Mouse (Mus musculus): ENCODE measurements around the gene B9d2. TPM values are rescaled to one million over a fixed set of nuclear protein-coding genes. Genes with fewer than 3 reads are reported as not detected.

Gene B9d2
- polyA plus RNA-seq, 1 experiment from 2014 or later: 44.3 TPM

- WGBS: 80% methylated on average over 9 of the region's 9 CpGs
- Histone ChIP-seq H3K27me3 (ENCODE audit: control insufficient read depth, insufficient read depth, low read length) (peaks cover 14% of the 10 kb centered on the region), H3K9ac (replicated peaks; ENCODE audit: low read length) (no peak overlapping the region), H3K36me3 (ENCODE audit: control insufficient read depth, insufficient read depth, low read length) (peaks cover 33% of the 10 kb centered on the region), H3K9me3 (ENCODE audit: control insufficient read depth, low read length) (no peaks in the 10 kb centered on the region), H3K27ac (replicated peaks; ENCODE audit: low read depth, low read length) (no peak overlapping the region), H3K4me2 (ENCODE audit: low read length) (no peak overlapping the region), H3K4me3 (replicated peaks; ENCODE audit: low read depth, low read length) (no peak overlapping the region), H3K4me1 (ENCODE audit: control insufficient read depth, insufficient read depth, low read length) (0 out of 2 replicates have a peak, but pooled peaks cover 3% of the 10 kb centered on the region)
- ATAC-seq (ENCODE audit: low FRiP score, low TSS enrichment): no peak
- DNase-seq: no peak
These were observed 10.9 kb upstream of the B9d2 start for GRCm38 (mm10) chr7:25669631-25670030.

GRCm38 (mm10) chr7:25670096-25670495 lies 10.5 kb upstream of the B9d2 start:
- Histone ChIP-seq H3K27ac (replicated peaks; ENCODE audit: low read depth, low read length) (no peak overlapping the region), H3K9ac (replicated peaks; ENCODE audit: low read length) (no peak overlapping the region), H3K9me3 (ENCODE audit: control insufficient read depth, low read length) (no peaks in the 10 kb centered on the region), H3K4me2 (ENCODE audit: low read length) (no peak overlapping the region), H3K27me3 (ENCODE audit: control insufficient read depth, insufficient read depth, low read length) (peaks cover 18% of the 10 kb centered on the region), H3K4me3 (replicated peaks; ENCODE audit: low read depth, low read length) (no peak overlapping the region), H3K36me3 (ENCODE audit: control insufficient read depth, insufficient read depth, low read length) (peaks cover 28% of the 10 kb centered on the region), H3K4me1 (ENCODE audit: control insufficient read depth, insufficient read depth, low read length) (0 out of 2 replicates have a peak, but pooled peaks cover 7% of the 10 kb centered on the region)
- WGBS: 91% methylated on average over 4 of the region's 4 CpGs
- DNase-seq: no peak
- no peak for ATAC-seq (ENCODE audit: low FRiP score, low TSS enrichment)

GRCm38 (mm10) chr7:25671686-25672085 lies 8.9 kb upstream of the B9d2 start:
- Histone ChIP-seq H3K9me3 (ENCODE audit: control insufficient read depth, low read length) (no peaks in the 10 kb centered on the region), H3K27me3 (ENCODE audit: control insufficient read depth, insufficient read depth, low read length) (peaks cover 25% of the 10 kb centered on the region), H3K36me3 (ENCODE audit: control insufficient read depth, insufficient read depth, low read length) (peaks cover 14% of the 10 kb centered on the region), H3K27ac (replicated peaks; ENCODE audit: low read depth, low read length) (no peak overlapping the region), H3K4me2 (ENCODE audit: low read length) (no peak overlapping the region), H3K4me3 (replicated peaks; ENCODE audit: low read depth, low read length) (no peak overlapping the region), H3K9ac (replicated peaks; ENCODE audit: low read length) (no peak overlapping the region), H3K4me1 (ENCODE audit: control insufficient read depth, insufficient read depth, low read length) (0 out of 2 replicates have a peak, but pooled peaks cover 7% of the 10 kb centered on the region)
- DNase-seq (no peak), ATAC-seq (ENCODE audit: low FRiP score, low TSS enrichment) (no peak)
- 80% methylated on average over 2 of the region's 2 CpGs for WGBS

- Histone ChIP-seq H3K4me2 (ENCODE audit: low read length) (no peak overlapping the region), H3K4me3 (replicated peaks; ENCODE audit: low read depth, low read length) (no peak overlapping the region), H3K4me1 (ENCODE audit: control insufficient read depth, insufficient read depth, low read length) (0 out of 2 replicates have a peak, but pooled peaks cover 7% of the 10 kb centered on the region), H3K27me3 (ENCODE audit: control insufficient read depth, insufficient read depth, low read length) (peaks cover 25% of the 10 kb centered on the region), H3K9ac (replicated peaks; ENCODE audit: low read length) (no peak overlapping the region), H3K9me3 (ENCODE audit: control insufficient read depth, low read length) (no peaks in the 10 kb centered on the region), H3K27ac (replicated peaks; ENCODE audit: low read depth, low read length) (no peak overlapping the region), H3K36me3 (ENCODE audit: control insufficient read depth, insufficient read depth, low read length) (peaks cover 14% of the 10 kb centered on the region)
- DNase-seq (no peak), ATAC-seq (ENCODE audit: low FRiP score, low TSS enrichment) (no peak)
- 49% methylated on average over 4 of the region's 4 CpGs for WGBS
These were observed 8.1 kb upstream of the B9d2 start for GRCm38 (mm10) chr7:25672442-25672841.

- no peak for ATAC-seq (ENCODE audit: low FRiP score, low TSS enrichment)
- 0 out of 2 replicates have a peak overlapping the region, but pooled peaks have one; percentile 57 for H3K9ac ChIP-seq (replicated peaks; ENCODE audit: low read length)
- WGBS: 31% methylated on average over 9 of the region's 9 CpGs
These were observed 6.3 kb upstream of the B9d2 start for GRCm38 (mm10) chr7:25674297-25674696.

GRCm38 (mm10) chr7:25674719-25675300 lies 5.8 kb upstream of the B9d2 start, which contains the start of gene Tmem91:
Tmem91 (minus strand) TSS chr7:25675166.
- 3% methylated on average over 29 of the region's 29 CpGs for WGBS
- peak within 1 kb of the TSS; percentile 43 for H3K4me3 ChIP-seq (replicated peaks; ENCODE audit: low read depth, low read length)

More at GRCm38 (mm10) chr7:25674297-25674696, 6.3 kb upstream of the B9d2 start:
- Histone ChIP-seq H3K4me3 (replicated peaks; ENCODE audit: low read depth, low read length) (peak overlapping the region; percentile 43), H3K36me3 (ENCODE audit: control insufficient read depth, insufficient read depth, low read length) (no peaks in the 10 kb centered on the region), H3K4me2 (ENCODE audit: low read length) (peak overlapping the region; percentile 61), H3K27me3 (ENCODE audit: control insufficient read depth, insufficient read depth, low read length) (peaks cover 25% of the 10 kb centered on the region), H3K9me3 (ENCODE audit: control insufficient read depth, low read length) (no peaks in the 10 kb centered on the region), H3K27ac (replicated peaks; ENCODE audit: low read depth, low read length) (no peak overlapping the region), H3K4me1 (ENCODE audit: control insufficient read depth, insufficient read depth, low read length) (0 out of 2 replicates have a peak, but pooled peaks cover 7% of the 10 kb centered on the region)
- peak; percentile 26 for DNase-seq

GRCm38 (mm10) chr7:25675405-25675804 lies 5.2 kb upstream of the B9d2 start:
- WGBS: 44% methylated on average over 6 of the region's 6 CpGs
- H3K9ac ChIP-seq (replicated peaks; ENCODE audit: low read length): no peak overlapping the region
- ATAC-seq (ENCODE audit: low FRiP score, low TSS enrichment) (no peak), DNase-seq (no peak)
- H3K4me2 ChIP-seq (ENCODE audit: low read length): peak overlapping the region; percentile 61
- H3K27me3 ChIP-seq (ENCODE audit: control insufficient read depth, insufficient read depth, low read length): peaks cover 25% of the 10 kb centered on the region
- peak overlapping the region; percentile 43 for H3K4me3 ChIP-seq (replicated peaks; ENCODE audit: low read depth, low read length)
- no peaks in the 10 kb centered on the region for H3K36me3 ChIP-seq (ENCODE audit: control insufficient read depth, insufficient read depth, low read length)
- H3K9me3 ChIP-seq (ENCODE audit: control insufficient read depth, low read length): no peaks in the 10 kb centered on the region
- no peak overlapping the region for H3K27ac ChIP-seq (replicated peaks; ENCODE audit: low read depth, low read length)
- H3K4me1 ChIP-seq (ENCODE audit: control insufficient read depth, insufficient read depth, low read length): peaks cover 12% of the 10 kb centered on the region; the same call in 1 of the 2 replicates

More at GRCm38 (mm10) chr7:25674719-25675300, 5.8 kb upstream of the B9d2 start, which contains the start of gene Tmem91:
- H3K4me2 ChIP-seq (ENCODE audit: low read length): peak within 1 kb of the TSS; percentile 61
- no peaks in the 10 kb centered on the region for H3K36me3 ChIP-seq (ENCODE audit: control insufficient read depth, insufficient read depth, low read length)
- 0 out of 2 replicates have a peak, but pooled peaks cover 7% of the 10 kb centered on the region for H3K4me1 ChIP-seq (ENCODE audit: control insufficient read depth, insufficient read depth, low read length)
- DNase-seq (peak; percentile 59), ATAC-seq (ENCODE audit: low FRiP score, low TSS enrichment) (peak; percentile 28; the same call in 1 of the 2 replicates)
- no peaks in the 10 kb centered on the region for H3K9me3 ChIP-seq (ENCODE audit: control insufficient read depth, low read length)
- H3K9ac ChIP-seq (replicated peaks; ENCODE audit: low read length): peak within 1 kb of the TSS; percentile 57
- H3K27ac ChIP-seq (replicated peaks; ENCODE audit: low read depth, low read length): no peak within 1 kb of the TSS
- H3K27me3 ChIP-seq (ENCODE audit: control insufficient read depth, insufficient read depth, low read length): peaks cover 25% of the 10 kb centered on the region

- H3K4me3 ChIP-seq (replicated peaks; ENCODE audit: low read depth, low read length): no peak overlapping the region
- H3K9ac ChIP-seq (replicated peaks; ENCODE audit: low read length): no peak overlapping the region
- H3K27ac ChIP-seq (replicated peaks; ENCODE audit: low read depth, low read length): peak overlapping the region; percentile 52
- peak; percentile 86 for DNase-seq
- peaks cover 13% of the 10 kb centered on the region for H3K4me1 ChIP-seq (ENCODE audit: control insufficient read depth, insufficient read depth, low read length)
- H3K36me3 ChIP-seq (ENCODE audit: control insufficient read depth, insufficient read depth, low read length): no peaks in the 10 kb centered on the region
- ATAC-seq (ENCODE audit: low FRiP score, low TSS enrichment): peak; percentile 31; the same call in 1 of the 2 replicates
- H3K4me2 ChIP-seq (ENCODE audit: low read length): 0 out of 2 replicates have a peak overlapping the region, but pooled peaks have one; percentile 6
- H3K9me3 ChIP-seq (ENCODE audit: control insufficient read depth, low read length): no peaks in the 10 kb centered on the region
- 60% methylated on average over 15 of the region's 15 CpGs for WGBS
- H3K27me3 ChIP-seq (ENCODE audit: control insufficient read depth, insufficient read depth, low read length): peaks cover 25% of the 10 kb centered on the region
These were observed 4.3 kb upstream of the B9d2 start for GRCm38 (mm10) chr7:25676085-25676781.

Measured in midbrain, embryonic 14.5 days (tissue).